Mouse (Mus musculus) thymus, postnatal 36 days (tissue): ENCODE measurements around the gene Tepsin.

ENCODE experiments used
- DNase-seq, 2 experiments: peaks; one replicate each; pipeline ENCODE4 v3.0.0; 2022; ENCODE audit warnings: mixed read lengths in 2 of 2

Tepsin gene

GRCm38 (mm10) chr11:120063326-120063725, 35.2 kb downstream of the Tepsin start:
- DNase-seq = no peak

- no peak for DNase-seq
These were observed 37.9 kb downstream of the Tepsin start for GRCm38 (mm10) chr11:120060634-120061033.

- no peak for DNase-seq
These were observed 42.4 kb downstream of the Tepsin start for GRCm38 (mm10) chr11:120055953-120056732.

DNA sequence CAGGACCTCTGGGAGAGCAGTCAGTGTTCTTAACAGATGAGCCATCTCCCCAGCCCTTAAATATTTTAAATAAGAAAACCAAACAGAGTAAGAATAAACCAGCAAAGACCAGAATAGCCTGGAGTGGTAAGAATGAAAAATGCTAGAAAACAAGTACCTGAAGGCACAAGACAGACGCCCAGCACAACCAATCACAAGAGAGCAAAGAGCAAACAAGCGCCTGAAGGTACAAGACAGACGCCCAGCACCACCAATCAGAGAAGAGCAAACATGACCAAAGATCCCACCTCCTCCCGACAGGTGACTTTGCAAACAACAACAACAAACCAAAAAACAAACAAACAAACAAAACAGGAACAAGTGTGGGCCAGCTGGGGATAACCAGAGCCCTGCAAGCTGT, 44.7 kb downstream of the Tepsin start:
- DNase-seq = no peak

DNA sequence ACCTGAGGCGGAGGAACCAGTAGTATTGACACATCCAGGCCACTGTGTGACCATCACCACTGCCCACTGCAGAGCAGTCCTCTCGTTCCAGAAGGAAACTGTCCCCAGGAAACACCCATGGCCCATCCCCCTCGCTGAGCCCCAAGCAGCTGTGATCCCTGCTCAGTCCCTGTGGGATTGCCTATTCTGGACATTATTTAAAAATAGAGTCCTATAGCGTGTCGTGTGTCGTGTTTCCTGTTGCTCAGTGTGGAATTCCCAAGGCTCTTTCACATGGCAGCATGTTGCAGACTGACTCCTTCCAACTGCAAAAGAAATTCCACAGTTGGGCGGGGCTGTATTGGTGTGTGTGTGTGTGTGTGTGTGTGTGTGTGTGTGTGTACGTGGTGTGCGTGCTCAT, 46.3 kb downstream of the Tepsin start:
- DNase-seq = no peak

DNA sequence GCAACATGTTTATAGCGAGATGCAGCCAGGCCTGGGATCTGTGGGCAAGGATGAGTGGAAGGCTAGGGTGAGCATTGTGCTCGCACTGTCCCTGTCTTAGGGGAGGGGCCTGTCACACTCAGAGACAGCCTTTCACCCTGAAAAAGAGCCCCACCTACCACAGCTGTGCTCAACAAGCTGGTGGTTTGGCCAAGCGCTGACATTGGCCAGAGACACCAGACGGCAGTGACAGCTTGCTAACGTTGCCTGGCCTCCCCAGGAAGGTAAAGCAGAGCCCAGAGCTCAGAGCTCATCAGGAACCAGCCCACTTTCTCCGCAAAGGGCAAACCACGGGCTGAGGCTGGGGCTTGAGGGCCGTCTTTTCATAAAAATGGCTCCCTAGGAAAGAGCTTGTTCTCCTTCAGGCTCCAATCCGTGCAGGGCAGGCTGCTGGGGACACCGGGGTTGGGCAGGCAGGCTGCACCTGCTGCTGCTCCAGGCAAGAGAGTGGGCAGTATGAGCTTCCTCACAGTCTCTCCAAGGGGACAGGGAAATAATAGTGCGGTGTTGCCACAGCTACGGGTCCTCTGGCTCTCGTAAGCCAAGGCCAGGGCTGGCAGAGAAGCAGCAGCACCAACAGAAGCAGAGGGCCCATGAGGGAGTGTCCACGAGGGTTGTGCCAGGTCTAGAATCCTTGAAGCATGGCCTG, 47.3 kb downstream of the Tepsin start:
- no peak for DNase-seq

- no peak for DNase-seq
These were observed 49.5 kb downstream of the Tepsin start for GRCm38 (mm10) chr11:120049067-120049466.

DNA sequence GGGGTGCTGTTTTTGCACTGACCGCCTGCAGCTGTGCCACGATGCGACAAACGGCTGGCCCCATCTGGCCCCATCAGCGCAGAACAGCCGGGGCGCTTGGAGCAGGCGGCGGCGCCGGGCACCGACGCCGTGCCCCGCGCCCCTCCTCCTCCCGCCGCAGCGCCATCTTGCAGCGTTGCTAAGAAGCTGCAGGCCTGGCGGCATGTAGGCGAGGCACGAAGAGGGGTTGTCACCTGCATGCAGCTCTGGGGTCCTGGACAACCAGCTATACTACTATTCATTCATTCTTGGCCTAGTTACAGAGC, 50.3 kb downstream of the Tepsin start:
- DNase-seq = no peak

GRCm38 (mm10) chr11:120047531-120048251, 50.8 kb downstream of the Tepsin start:
- DNase-seq = no peak

- no peak for DNase-seq
These were observed 51.9 kb downstream of the Tepsin start, which contains the start of gene Aatk for GRCm38 (mm10) chr11:120046553-120047191. Aatk (minus strand) TSS chr11:120047167.

- no peak for DNase-seq
These were observed 52.5 kb downstream of the Tepsin start for GRCm38 (mm10) chr11:120045839-120046552.

- DNase-seq = no peak
These were observed 53.2 kb downstream of the Tepsin start for GRCm38 (mm10) chr11:120045341-120045740.

DNA sequence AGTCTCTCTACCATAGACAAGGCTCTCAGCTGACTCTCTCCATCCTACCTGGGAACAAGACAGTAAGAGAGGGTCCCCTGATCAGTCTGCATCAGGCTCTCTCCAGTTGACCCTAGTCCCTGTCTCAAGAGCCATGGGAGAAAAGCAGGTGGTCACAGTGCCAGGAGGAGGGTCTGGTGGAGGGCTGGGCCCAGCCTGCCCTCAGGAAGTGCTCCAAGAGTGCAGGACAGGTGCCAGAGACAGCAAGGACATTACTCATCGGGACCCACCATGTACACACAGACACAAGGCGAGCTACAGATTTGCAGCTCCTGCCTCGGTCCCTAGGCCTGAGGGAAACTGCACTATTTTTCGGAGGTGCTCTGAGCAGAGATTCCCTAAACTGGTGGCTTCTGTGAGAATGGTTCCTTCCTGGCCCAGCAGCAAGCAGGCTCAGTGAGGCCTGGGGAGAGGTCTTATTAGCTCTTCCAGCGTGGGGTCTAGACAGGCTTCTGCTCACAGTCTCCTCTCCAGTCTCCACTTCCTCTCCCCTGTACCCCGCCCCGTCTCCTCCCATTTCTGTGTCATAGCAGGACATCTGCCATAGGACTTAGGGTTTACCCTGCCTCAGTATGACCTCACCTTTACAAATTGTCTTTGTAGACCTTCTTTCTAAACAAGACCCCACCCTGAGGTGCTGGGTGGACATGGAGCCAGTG, 56.2 kb downstream of the Tepsin start:
- DNase-seq = no peak

- no peak for DNase-seq
These were observed 57.1 kb downstream of the Tepsin start for GRCm38 (mm10) chr11:120041191-120042123.
